Mouse (Mus musculus): ENCODE measurements at regions not wholly inside any gene's neighbourhood (a gene's known extent, or its start where the extent isn't known, plus 50 kb on each side); places are given as distances from the start of the nearest gene placed in this dataset.
"Not testable (repeated sequence)": the region's sequence is repeated elsewhere in the genome, so short reads cannot be mapped to it uniquely, and the experiment has no call there.

DNA sequence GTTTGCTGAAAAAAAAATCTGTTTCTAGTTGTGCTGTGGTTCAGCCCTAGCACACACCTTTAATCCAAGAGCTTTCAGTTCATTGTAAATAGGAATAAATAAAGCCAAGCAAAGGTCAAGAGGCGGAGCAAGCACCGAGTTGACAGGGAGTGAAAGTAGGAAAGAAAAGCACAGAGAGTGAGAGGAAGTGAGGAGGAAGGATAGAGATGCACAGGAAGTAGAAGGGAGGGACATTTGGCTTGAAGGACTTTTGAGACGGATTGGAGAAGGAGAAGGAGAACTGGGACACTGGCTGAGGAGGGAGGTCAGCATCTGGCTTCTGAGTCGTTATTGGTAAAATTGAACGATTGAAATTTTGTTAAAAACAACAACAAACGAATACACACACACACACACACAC is 402.0 kb upstream of the Igfbp7 start:
- DNase-seq: no peak

DNA sequence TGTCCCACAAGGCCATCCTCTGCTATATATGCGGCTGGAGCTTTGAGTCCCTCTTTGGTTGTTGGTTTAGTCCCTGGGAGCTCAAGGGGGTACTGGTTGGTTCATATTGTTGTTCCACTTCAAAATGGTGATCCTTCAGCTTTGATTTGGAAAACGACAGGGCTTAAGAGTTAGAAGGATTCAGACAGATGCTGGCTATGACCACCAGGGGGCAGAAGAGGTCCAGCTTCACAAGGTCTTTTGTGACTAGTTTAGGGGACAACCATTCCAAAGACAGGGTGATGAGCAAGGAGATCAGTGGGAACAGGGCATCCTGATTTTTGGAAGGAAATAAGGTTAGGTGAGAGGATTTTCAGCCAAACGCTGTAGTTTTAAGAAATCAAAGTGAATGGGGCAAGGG is 399.9 kb upstream of the Igfbp7 start:
- peak; percentile 64 to 79 for DNase-seq

DNA sequence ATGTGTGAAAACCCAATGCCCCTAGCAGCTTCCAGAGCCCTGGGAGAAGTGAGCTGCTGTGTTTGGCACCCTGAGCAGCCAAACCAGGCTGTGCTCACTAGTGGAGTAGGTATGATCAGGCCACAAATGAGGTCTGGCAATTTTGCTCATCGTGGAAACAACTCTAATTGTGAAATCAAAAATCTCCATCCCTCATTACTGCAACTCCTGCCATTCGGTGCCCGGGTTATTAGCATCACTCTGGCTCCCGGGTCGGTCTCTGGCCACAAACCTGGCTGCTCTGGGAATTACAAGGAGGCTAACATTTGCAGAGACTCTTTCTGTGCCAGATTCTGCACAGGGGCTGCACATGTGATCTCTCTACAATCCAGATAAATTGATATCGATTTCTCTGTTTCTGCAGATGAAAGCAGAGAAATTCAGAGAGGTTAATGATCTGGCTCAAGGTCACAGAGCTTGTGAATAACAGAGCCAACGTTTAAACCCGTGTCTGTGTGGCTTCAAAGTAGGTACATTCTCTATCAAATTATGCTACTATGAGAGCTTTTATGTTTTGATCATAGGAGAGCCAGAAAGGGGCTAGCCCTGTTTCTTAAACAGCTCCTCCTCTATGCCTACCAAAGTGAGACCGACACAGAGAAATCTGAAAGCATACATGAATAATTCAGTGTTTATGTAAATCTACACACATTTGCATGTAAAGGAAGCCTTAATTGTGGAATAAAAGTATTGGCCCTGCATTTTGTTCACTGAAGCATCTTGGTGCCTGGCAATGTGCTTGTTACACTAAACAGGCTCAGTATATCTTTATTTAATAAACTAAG is 398.7 kb upstream of the Igfbp7 start:
- DNase-seq: peak in 1 of 2 experiments; percentile 10

DNA sequence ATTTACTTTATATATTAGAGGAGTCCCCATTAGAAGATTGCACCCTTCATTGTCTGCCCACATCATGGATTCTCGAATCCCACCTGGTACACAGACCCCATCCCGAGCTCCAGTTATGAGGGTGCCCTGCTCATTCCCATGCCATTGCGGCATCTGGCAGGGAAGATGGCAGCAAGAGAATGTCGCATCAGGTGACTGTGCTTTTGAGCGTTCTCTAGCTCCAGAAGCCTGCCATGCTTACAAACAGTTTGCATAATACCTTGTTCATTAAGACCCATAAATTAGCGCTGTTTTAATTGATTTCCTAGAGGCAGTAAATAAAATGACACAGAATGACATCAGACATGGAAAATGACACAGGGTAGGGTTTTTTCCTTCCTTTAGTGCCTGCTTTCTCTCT is 398.0 kb upstream of the Igfbp7 start:
- no peak for DNase-seq

DNA sequence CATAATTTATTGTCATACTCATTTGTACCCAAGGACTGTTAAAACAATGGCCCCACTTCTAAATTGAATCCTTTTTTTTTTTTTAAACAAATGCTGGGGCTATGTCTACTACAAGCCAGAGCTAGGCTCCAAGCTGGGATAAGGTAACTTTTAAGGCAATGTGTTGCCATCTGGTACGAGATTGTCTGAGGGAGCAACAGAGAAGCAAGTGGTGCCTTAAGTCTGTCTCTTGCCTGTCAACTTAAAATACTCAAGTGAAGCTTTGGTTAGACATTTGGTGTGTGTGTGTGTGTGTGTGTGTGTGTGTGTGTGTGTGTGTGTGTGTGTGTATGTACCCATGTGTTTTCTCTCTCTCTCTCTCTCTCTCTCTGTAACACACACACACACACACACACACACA is 397.5 kb upstream of the Igfbp7 start:
- DNase-seq: no peak

DNA sequence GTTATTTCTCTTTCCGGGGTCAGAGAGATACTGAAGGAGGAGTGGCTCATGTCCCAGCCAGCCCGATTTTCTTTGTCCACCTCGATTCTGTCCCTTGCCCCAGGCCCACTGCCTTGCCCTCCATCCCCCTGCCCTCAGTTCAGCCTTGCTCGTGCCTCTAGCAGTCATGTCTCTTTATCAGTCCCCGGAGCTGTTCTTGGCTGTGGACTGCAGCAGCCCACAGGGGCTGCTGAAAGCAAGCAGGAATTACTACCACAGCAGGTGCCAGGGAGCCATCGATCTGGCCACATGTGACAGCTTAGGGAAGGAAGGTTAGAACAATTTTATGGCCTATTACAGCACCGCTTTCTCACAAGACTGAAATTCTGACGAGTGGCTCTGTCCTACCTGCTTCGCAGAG is 396.3 kb upstream of the Igfbp7 start:
- peak in 1 of 2 experiments; percentile 27 for DNase-seq

DNA sequence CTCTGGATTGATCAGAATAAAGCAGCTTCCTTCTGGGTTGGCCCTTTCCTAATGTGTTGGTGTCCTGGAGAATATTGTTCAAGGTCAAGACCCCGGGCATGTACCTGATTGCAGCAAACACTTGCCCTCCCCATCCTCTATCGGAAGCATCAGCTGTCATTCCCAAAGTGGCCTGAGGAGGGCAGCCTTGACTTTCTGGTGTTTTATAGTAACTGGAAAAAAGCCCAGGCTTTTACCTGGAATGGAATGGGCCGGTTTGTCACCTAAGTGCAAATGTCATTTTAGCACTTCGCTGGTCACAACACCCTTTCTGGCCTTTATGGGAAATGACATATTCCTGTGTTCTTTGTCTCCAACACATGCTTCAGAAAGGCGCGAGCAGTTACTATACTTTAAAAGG is 395.7 kb upstream of the Igfbp7 start:
- peak; percentile 79 to 86 for DNase-seq

DNA sequence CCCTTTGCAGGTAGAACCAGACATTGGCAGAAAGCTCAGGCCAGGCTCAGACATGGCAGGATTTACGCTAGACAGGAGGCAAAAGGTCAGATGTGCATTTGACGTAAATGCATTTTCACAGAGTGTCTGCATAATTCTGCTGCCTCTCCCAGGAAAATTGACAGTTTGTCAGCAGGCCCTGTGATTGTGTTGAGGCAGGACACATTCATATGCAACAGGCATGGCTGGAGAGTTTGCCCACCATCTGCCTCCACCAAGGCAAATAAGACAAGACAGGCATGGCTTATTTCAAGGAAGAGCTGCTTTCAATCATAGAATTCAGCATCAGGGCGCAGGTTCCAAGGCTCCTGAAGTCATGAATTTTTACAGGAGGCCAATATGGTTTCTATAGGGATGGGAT is 389.1 kb upstream of the Igfbp7 start:
- no peak for DNase-seq

DNA sequence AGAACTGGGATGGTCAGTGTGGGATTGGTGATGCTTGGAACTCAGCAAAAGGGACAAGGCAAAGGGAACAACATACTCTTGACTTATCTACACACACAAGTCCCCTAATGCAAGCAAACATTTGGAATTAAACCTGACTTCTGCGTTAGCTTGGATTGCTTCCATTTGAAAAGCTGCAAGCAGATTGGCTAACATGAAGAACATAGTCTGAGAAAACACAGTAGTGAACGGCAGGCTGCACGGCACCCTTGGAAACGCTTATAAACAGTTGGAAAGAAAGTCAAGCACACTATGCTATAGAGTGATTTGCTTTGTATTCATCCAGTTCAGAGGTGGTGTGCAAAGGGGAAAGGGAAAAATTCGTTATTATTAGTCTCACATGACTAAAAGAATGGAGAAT is 387.9 kb upstream of the Igfbp7 start:
- DNase-seq: no peak

DNA sequence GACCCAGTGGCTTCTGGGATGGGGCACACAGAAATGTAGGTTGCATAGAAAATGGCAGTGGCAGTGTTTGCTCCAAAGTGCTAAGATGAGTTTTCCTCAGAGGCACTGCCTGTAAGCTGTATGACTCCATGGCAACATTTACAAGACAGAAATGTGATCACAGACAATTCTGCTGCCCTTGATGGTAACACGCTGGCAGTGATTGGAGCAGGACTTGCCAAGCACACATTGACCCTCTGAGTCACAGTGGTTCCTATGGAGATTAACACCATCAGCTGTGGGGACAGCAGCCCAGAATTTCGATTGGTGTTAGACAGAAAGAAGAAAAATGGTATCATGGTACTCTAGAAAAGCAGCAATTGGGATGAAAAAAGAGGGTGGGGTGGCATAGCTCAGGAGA is 376.1 kb upstream of the Igfbp7 start:
- DNase-seq: no peak

DNA sequence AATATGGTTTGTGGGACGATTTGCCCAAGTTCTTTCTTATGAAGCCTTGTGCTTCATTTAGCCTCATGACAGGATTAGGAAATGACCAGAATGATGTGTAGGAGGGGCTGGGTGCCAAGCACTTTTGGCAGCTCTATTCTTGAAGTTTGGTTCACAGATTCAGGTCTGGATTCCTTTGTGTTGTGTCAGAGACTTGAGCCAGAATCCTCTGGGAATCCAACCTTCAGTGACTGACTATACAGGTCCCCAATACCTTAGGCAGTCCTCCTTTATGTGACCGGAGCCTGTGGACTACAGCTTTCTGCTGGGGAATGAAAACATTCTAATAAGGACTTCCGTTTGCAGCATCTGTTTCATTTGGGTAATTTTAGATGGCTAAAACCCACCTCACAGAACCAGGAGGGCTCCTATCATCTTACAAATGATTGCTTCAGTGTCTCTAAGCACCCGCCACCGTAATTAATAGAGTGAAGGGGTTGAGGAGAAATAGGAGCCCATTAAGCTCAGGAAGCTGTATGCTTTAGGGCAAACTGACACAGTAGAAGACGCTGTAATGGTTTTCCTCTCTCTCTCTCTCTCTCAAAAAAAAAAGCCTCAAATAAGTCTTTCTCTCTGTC is 354.7 kb upstream of the Igfbp7 start:
- no peak for DNase-seq

DNA sequence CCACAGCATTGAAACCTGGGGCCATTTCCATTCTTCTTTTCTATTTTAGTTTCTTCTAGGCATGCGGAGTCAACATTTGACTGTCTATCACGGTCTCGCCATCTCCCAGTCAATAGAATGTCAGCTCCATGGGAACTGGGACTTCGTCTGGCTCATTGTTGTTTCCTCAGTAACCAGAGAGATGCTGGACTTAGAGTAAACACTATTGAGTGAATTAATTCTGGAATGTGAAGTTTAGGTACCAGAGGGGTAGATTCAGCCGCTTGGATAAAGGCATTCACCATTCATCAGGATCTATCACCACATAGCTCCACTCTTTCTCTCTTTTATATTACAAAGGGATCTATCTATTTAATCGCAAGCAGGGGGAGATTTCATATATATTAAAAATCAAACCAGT is 354.2 kb upstream of the Igfbp7 start:
- DNase-seq: no peak

DNA sequence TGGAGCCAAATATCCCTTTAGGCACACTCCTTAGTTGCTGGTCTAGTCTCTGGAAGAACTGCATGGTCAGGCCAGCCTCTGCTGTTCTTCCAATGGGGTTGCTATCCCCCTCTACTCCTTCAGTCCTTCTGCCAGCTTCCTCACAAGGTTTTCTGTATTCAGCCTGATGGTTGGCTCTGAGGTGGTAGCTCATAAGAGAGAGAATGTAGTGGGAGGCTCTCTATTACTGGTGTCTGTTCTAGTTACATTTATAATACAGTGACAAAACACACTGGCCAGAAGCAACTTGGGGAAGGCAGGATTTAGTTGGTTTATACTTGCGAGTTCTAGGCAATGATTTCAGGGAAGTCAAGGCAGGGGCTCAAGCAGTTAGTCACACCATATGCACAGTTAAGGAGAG is 341.1 kb upstream of the Igfbp7 start:
- DNase-seq: no peak

DNA sequence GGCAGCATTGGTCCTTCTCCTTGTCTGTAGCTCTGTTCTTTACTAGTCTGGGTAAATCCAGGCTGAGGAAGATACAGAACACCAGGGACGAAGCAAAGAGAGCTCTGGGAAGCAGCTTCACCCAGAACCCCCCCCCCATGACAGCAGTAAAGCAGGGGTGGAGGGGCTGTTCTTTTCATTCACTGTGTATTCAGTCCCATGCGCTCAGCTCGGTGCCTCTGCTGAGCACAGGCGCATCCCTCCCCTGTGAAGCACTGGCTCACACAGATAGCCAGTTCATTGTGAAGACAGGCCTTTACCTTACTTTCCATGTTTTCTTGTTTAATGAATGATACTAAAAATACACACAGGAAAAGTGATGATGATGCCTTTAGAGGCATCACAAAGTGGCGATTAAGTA is 338.8 kb upstream of the Igfbp7 start:
- DNase-seq: no peak

DNA sequence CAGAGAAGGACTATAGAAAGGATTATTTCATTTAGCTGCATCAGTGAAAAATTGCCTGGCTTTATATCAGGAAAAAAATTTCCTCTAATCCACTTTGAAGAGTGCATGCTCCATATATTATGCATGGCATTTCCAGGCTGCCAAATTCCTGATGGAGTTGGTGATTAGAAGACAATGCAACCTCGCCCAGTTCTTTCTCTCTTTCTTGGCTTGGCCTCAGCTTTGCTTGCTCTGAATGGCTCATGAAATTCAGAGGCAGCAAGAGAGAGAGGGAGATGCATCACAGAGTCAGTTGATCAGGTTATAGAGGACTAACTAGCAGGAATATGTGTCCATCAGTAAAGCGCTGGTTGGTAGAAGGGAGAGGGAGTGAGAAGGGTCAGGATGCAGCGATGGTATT is 335.6 kb upstream of the Igfbp7 start:
- DNase-seq: no peak

DNA sequence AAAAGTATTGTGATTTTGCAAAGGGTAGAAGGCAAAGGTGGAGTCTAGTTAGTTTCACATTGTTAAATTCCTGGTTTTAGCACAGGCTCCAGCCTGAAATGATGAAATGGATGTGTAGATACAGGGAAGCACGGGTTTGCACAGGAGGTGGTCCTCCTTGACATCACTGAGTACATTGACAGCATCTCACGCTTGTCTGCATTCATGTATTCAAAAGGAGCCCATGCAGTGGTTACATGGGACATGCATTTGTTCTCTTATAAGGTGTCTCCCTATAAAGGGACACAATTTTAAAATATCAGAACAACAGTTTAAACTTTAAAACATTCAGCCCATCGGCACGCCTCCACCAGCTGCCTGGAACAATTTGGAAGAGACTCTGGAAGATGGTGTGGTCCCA is 322.4 kb upstream of the Igfbp7 start:
- not testable (repeated sequence) for DNase-seq

DNA sequence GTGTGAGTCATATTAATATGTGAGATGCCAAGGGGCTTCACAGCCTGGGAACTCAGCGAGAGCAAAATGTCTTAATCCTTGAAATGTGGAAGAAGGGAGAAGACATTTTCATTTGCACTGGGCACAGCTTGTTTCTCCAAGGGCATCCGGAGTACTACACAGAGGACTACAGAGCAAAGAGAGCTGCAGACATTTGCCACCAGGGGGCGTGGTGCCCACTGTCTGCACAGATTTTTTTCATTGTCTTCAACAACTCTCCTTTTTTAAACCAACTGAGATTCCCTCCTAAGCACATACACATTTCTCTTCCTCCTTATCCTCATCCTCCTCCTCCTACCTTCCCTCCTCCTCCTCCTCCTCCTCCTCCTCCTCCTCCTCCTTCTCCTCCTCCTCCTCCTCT is 273.8 kb upstream of the Igfbp7 start:
- peak; percentile 13 to 36 for DNase-seq

DNA sequence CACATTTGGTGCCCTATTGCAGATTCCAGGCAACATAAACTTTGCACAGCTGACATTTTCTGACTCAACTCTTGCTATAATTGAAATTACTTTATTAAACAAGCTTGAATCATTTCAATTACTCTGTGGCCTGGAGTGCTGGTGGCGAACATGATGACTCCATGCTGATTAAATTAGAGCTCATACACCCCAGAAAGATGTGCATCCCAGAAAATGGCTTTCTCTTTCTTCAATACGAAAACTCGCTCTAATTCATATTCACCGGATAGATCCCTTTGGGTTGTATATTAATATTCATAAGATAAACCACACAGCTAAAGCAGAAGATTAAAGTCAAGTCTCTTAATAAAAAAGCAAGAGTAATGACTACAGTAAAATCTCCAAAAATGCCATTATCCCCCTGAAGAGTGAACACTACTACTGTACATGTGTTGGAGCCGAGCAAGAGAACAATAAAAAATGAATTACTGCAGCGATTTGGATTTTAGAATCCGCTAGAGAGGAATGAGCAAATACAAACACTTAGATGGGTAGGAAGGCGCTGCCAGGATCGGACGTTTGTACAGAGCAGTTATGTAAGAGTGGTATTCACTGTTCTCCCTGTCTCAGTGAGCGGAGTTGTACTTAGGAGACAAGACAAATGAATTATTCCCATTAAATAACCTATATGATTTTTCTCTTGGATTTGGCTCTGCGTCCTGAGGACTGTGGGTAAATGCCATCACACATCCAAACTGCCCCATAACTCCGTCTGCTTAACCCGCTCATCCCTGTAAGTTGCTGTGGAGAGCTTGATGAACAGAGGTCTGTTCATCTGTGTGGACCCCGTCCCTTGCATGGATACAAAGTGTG is 264.5 kb upstream of the Igfbp7 start:
- no peak for DNase-seq

DNA sequence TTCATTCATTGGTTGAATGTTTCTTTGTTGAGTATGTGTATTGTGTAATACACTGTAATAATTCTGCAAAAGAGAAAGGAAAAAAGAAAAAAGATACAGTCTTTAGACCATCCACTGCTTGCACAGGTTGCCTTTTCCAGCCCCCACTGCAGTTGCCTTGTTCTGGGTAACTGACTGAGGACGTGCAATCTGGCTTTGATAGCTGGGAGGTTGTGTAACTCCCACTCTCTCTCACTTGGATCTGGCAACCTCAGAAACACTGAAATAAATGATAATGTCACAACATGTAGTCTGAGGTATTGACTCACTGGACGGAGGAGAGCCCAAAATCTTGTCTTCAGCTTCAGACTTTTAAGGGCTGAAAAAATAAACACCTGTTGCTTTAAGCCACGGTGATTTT is 255.3 kb upstream of the Igfbp7 start:
- no peak for DNase-seq

DNA sequence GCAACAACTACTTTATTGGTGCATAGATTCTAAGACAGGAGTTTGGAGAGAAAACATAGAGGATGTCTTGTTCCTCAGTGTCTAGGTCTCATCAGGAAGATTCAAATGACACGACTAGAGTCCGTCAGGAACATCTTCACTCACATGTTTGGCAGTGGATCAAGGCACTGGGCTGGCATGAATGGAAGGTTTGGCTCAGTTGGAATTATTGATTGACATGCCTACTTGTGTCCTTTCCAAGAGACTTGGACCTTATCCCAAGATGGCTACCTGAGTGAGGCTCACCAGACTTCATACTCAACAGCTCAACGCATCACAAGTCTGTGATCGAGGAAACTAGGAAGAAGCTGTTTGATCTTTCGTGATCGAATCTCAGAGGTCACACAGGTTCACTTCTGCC is 251.2 kb upstream of the Igfbp7 start:
- no peak for DNase-seq

DNA sequence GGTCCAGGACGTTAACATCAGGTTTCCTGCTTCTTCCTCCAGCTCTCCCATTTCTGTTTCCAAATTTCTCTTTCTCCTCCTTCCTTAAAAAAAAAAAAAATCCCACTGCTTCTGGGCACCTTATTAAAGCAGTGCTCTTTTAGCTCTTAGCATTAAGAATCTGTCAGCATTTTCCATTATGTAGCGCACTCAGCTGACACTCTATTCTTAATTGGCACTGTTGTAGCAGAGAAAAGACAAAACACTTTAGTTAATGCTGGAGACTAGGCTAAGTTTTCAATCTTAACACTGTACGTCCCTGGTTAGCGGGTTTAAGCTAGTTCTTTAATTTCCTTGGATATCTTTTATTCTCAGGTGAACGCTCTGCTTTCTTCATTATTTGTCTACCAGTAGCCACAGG is 236.8 kb upstream of the Igfbp7 start:
- DNase-seq: no peak

DNA sequence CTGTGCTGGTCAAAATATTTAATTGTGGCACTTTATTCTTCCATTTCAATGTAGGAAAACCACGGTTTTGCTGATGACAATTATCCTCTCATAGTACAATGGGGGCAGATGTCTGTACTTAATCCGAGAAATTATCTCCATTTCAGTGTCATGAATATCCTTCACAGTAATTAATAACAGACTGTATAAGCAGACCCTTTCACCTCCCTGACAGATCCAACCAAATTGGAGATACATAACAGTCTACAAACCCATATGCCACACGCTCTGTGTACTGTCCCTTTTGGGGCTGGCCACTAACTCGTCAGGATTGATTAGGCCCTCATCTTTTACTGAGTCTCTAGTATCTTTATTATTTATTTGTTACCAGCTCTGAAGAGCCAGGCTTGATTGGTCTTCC is 212.6 kb upstream of the Igfbp7 start:
- DNase-seq: no peak

DNA sequence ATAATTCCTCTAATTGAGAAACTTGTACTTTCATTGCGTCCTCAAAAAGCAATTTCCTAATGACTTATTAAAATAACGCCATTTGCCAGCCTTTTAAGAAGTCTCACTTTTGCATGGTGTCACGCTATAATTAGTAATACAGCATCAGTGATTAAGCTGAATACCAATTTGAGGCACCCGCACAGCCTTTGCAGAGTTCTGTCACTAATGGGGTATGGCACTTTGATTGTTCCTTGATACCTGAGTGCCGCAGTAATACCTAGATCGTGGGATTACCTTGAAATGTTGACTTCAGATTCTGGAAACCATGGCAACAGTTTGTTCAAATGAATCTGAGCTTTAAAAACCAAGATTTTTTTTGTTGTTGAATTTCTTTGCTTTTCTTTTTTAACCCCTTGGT is 202.7 kb upstream of the Igfbp7 start:
- no peak for DNase-seq

DNA sequence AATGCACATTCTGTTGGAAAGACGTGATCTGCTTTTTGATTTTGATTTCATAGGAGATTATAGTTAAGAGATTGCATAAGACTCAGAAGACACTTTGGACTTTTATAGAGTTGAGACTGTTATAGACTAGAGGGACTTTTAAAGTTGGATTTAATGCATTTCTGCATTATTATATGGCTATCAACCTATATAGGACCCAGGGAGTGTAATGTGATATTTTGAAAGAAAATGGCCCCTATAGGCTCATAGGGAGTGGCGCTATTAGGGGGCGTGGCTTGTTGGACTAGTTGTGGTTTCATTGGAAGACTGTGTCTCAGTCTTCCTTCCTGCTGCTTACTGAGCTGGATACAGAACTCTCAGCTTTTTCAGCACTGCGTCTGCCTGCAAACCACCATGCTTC is 186.9 kb upstream of the Igfbp7 start:
- DNase-seq: no peak
